Mouse (Mus musculus) heart, embryonic 10.5 days (tissue): ENCODE results near the gene Arhgap25. TPM values are rescaled to one million over a fixed set of nuclear protein-coding genes. Genes with fewer than 3 reads are reported as not detected.

Experiments used
- DNase-seq: peaks from one replicate; pipeline ENCODE4 v3.0.0-alpha.2; 2017; ENCODE audit warnings: low spot score
- H3K27ac ChIP-seq: fragments of 300-500 bp; sonication (generic); 2 replicates; pipeline ENCODE4 v1.5.1; 2016; ENCODE audit warnings: mild to moderate bottlenecking
- H3K27me3 ChIP-seq: fragments of 300-500 bp; sonication (generic); 2 replicates; pipeline ENCODE4 v1.6.1; 2016; ENCODE audit warnings: mild to moderate bottlenecking; ENCODE audit not compliant: poor library complexity, insufficient read depth, severe bottlenecking
- H3K36me3 ChIP-seq: fragments of 300-500 bp; sonication (generic); 2 replicates; pipeline ENCODE4 v1.6.1; 2016; ENCODE audit warnings: mild to moderate bottlenecking, moderate library complexity
- H3K4me1 ChIP-seq: fragments of 300-500 bp; sonication (generic); 2 replicates; pipeline ENCODE4 v1.6.1; 2016; ENCODE audit warnings: mild to moderate bottlenecking
- H3K4me3 ChIP-seq: fragments of 300-500 bp; sonication (generic); 2 replicates; pipeline ENCODE4 v1.5.1; 2016; ENCODE audit warnings: mild to moderate bottlenecking, moderate library complexity
- H3K9me3 ChIP-seq: fragments of 300-500 bp; sonication (generic); 2 replicates; pipeline ENCODE4 v1.6.1; 2016; ENCODE audit warnings: mild to moderate bottlenecking, moderate library complexity
- WGBS: fragments of 180-500 bp; shearing (Covaris S2); methylation state at CpG from one replicate; pipeline ENCODE4 v1.1.7; 2016; 5-methylcytosine and 5-hydroxymethylcytosine counted together
- polyA plus RNA-seq: library from polyadenylated mRNA; unstranded; fragments of >200 nt; fragmentation: Nextera tagmentation; extraction: Ambion mirVana; gene quantifications from 2 replicates; pipeline ENCODE4 v1.2.1, GENCODE M21; 2016

Arhgap25 gene
- polyA plus RNA-seq, 1 experiment from 2014 or later: 3.9 TPM

DNA sequence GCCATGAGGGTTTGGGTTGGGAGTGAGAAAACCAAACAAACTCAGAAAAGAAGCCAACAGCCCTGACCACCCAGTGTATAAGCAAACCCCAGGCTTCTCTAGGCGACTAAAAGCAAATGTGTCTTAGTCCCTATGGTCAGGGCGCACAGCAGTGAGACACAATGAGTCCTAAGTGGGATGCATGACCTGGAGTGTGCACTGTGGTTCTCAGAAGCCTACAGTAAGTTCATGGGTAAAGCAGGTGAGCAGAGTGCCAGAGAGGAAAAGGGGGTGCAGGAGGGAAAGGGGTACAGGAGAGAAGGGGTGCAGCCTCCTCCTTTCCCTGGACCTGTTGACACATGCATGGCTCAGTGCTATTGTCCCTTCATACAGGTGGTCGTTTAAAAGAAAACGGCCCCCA, 18.7 kb downstream of the Arhgap25 start:
- Histone ChIP-seq H3K27ac (no peak overlapping the region), H3K9me3 (no peaks in the 10 kb centered on the region), H3K36me3 (no peaks in the 10 kb centered on the region), H3K4me1 (no peaks in the 10 kb centered on the region), H3K4me3 (no peak overlapping the region), H3K27me3 (0 out of 2 replicates have a peak, but pooled peaks cover 5% of the 10 kb centered on the region)
- WGBS: 76% methylated on average over 4 of the region's 4 CpGs
- DNase-seq: no peak

DNA sequence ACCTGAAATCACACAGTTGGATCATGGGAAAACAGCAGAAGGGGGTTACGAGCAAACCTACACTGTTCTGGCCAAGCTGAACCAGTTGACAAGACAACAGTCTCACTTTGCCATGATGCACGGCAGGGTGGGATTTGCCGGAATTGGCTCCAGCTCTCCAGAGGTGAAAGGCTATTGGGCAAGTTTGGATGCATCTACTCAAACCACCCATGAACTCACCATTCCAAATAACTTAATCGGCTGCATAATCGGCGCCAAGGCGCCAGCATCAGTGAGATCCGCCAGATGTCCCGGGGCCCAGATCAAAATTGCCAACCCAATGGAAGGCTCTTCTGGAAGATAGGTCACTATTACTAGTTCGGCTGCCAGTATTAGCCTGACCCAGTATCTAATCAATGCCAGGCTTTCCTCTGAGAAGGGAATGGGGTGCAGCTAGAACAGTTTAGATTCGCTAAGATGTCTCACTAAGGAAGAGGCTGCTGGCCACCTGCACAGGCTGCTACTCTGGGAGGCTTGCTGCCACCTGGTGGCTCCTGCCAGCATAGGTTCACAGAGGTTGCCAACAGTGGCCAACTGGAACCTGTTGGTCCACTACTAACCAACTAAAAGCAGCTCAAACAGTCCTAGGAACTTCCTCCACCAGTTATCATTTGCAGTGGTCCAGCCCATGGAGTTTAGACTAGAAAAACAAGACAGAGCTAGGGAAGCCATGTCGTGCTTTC, 19.9 kb downstream of the Arhgap25 start:
- Histone ChIP-seq H3K4me3 (no peak overlapping the region), H3K27ac (no peak overlapping the region), H3K9me3 (no peaks in the 10 kb centered on the region), H3K36me3 (no peaks in the 10 kb centered on the region), H3K4me1 (no peaks in the 10 kb centered on the region), H3K27me3 (no peaks in the 10 kb centered on the region)
- WGBS: 67% methylated on average over 12 of the region's 12 CpGs
- no peak for DNase-seq

DNA sequence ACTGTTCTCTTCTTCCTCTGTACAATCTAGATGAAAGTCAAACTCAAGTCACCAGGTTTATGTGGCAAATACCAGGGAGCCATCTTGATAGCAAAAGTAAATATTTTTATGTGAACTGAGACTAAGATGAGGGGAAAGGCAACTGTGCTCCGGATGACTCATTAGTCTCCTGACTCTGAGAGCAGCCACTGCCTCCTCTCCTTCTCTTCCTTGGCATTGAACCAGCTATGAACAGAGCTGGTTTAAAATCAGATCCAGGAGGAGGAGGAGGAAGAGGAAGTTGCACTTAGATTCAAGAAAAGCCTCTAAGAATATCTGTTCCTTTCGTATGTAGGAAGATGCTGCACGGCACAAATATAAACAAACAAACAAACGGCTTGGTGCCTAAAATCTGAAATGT, 22.1 kb downstream of the Arhgap25 start:
- Histone ChIP-seq H3K9me3 (no peaks in the 10 kb centered on the region), H3K4me1 (no peaks in the 10 kb centered on the region), H3K36me3 (no peaks in the 10 kb centered on the region), H3K4me3 (no peak overlapping the region), H3K27ac (no peak overlapping the region), H3K27me3 (no peaks in the 10 kb centered on the region)
- WGBS: 59% methylated on average over 4 of the region's 4 CpGs
- DNase-seq: no peak

- Histone ChIP-seq H3K4me3 (no peak overlapping the region), H3K4me1 (no peaks in the 10 kb centered on the region)
- DNase-seq: no peak
Observed at GRCm38 (mm10) chr6:87509806-87510205, 23.3 kb downstream of the Arhgap25 start.

GRCm38 (mm10) chr6:87504875-87505274, 28.2 kb downstream of the Arhgap25 start:
- no peak for DNase-seq
- H3K9me3 ChIP-seq: no peaks in the 10 kb centered on the region
- H3K36me3 ChIP-seq: no peaks in the 10 kb centered on the region
- WGBS: 73% methylated on average over 7 of the region's 7 CpGs
- no peak overlapping the region for H3K4me3 ChIP-seq
- H3K27ac ChIP-seq: no peak overlapping the region
- peaks cover 12% of the 10 kb centered on the region; the same call in 1 of the 2 replicates for H3K4me1 ChIP-seq
- H3K27me3 ChIP-seq: peaks cover 10% of the 10 kb centered on the region

More at GRCm38 (mm10) chr6:87509806-87510205, 23.3 kb downstream of the Arhgap25 start:
- Histone ChIP-seq H3K27ac (no peak overlapping the region), H3K27me3 (no peaks in the 10 kb centered on the region), H3K36me3 (no peaks in the 10 kb centered on the region), H3K9me3 (no peaks in the 10 kb centered on the region)
- 87% methylated on average over 2 of the region's 2 CpGs for WGBS

- H3K4me3 ChIP-seq: no peak overlapping the region
- no peak overlapping the region for H3K27ac ChIP-seq
- DNase-seq: no peak
- WGBS: 60% methylated on average over 5 of the region's 5 CpGs
- H3K27me3 ChIP-seq: peaks cover 10% of the 10 kb centered on the region
- peaks cover 12% of the 10 kb centered on the region; the same call in 1 of the 2 replicates for H3K4me1 ChIP-seq
- H3K9me3 ChIP-seq: no peaks in the 10 kb centered on the region
- no peaks in the 10 kb centered on the region for H3K36me3 ChIP-seq
Observed at GRCm38 (mm10) chr6:87503976-87504375, 29.1 kb downstream of the Arhgap25 start.

GRCm38 (mm10) chr6:87503536-87503935, 29.5 kb downstream of the Arhgap25 start:
- peaks cover 10% of the 10 kb centered on the region for H3K27me3 ChIP-seq
- H3K4me3 ChIP-seq: no peak overlapping the region
- H3K27ac ChIP-seq: no peak overlapping the region
- H3K36me3 ChIP-seq: no peaks in the 10 kb centered on the region
- H3K4me1 ChIP-seq: peaks cover 12% of the 10 kb centered on the region; the same call in 1 of the 2 replicates
- DNase-seq: no peak
- WGBS: 82% methylated on average over 1 of the region's 1 CpGs
- no peaks in the 10 kb centered on the region for H3K9me3 ChIP-seq

DNA sequence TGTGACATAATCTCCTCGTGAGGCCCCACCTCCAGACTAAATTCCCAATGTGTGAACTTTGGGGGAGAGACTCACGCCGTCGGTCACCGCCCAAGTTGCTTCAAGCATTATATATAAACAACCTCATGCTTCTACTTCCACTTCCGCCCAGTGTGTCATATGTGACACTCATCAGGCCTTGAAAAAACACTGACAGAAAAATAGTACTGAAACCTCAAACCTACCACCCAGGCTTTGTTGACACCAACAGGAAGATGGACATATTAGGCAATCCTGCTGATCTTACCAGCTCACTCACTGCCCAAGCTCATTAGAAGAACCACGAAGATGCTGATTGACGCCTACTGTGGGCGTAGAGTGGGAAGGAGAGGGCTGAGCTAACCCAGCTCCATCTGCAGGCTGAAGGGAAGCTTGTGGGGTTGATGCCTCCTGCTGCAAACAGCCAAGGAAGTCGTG, 30.2 kb downstream of the Arhgap25 start:
- H3K27me3 ChIP-seq: peaks cover 10% of the 10 kb centered on the region
- peaks cover 12% of the 10 kb centered on the region; the same call in 1 of the 2 replicates for H3K4me1 ChIP-seq
- no peaks in the 10 kb centered on the region for H3K36me3 ChIP-seq
- DNase-seq: no peak
- no peak overlapping the region for H3K4me3 ChIP-seq
- no peak overlapping the region for H3K27ac ChIP-seq
- 59% methylated on average over 10 of the region's 10 CpGs for whole genome bisulfite sequencing
- no peaks in the 10 kb centered on the region for H3K9me3 ChIP-seq

DNA sequence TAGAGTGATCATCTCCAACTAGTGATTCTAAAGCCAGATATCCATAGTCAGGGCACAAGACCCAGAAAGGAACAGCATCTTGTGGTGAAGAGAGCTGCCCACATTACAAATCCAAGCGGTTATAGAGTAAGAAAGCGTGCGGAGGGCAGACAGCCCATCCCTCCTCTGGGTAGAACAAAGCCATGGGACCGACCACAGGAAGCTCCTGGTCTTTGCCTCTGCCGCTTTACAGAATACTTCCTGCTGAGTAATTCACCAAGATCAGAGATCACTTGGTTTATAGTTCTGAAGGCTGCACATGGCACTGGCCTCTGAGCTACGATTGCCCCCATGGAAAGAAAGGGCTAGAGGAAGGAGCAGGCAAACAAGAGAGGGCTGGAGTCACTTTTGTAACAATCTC, 30.6 kb downstream of the Arhgap25 start:
- 60% methylated on average over 6 of the region's 6 CpGs for WGBS
- Histone ChIP-seq H3K36me3 (no peaks in the 10 kb centered on the region), H3K4me1 (peaks cover 12% of the 10 kb centered on the region; the same call in 1 of the 2 replicates), H3K9me3 (no peaks in the 10 kb centered on the region), H3K27me3 (peaks cover 10% of the 10 kb centered on the region), H3K27ac (no peak overlapping the region), H3K4me3 (no peak overlapping the region)
- DNase-seq: no peak

GRCm38 (mm10) chr6:87500696-87501095, 32.4 kb downstream of the Arhgap25 start:
- WGBS: 81% methylated on average over 7 of the region's 7 CpGs
- H3K4me3 ChIP-seq: no peak overlapping the region
- no peak for DNase-seq
- peaks cover 12% of the 10 kb centered on the region for H3K27me3 ChIP-seq
- peaks cover 23% of the 10 kb centered on the region for H3K4me1 ChIP-seq
- H3K9me3 ChIP-seq: no peaks in the 10 kb centered on the region
- H3K36me3 ChIP-seq: no peaks in the 10 kb centered on the region
- H3K27ac ChIP-seq: no peak overlapping the region

- DNase-seq: no peak
- Histone ChIP-seq H3K27me3 (peaks cover 15% of the 10 kb centered on the region), H3K36me3 (no peaks in the 10 kb centered on the region), H3K9me3 (no peaks in the 10 kb centered on the region), H3K27ac (no peak overlapping the region), H3K4me1 (peaks cover 25% of the 10 kb centered on the region), H3K4me3 (no peak overlapping the region)
- WGBS: 50% methylated on average over 6 of the region's 6 CpGs
Observed at GRCm38 (mm10) chr6:87499791-87500190, 33.3 kb downstream of the Arhgap25 start.

GRCm38 (mm10) chr6:87496143-87496542, 36.9 kb downstream of the Arhgap25 start:
- 59% methylated on average over 9 of the region's 9 CpGs for WGBS
- Histone ChIP-seq H3K36me3 (no peaks in the 10 kb centered on the region), H3K4me1 (peaks cover 15% of the 10 kb centered on the region), H3K27me3 (peaks cover 5% of the 10 kb centered on the region; the same call in 1 of the 2 replicates), H3K27ac (peak overlapping the region; percentile 64), H3K9me3 (no peaks in the 10 kb centered on the region), H3K4me3 (peak overlapping the region; percentile 39)
- no peak for DNase-seq

- no peak overlapping the region for H3K4me3 ChIP-seq
- DNase-seq: no peak
- no peak overlapping the region for H3K27ac ChIP-seq
- no peaks in the 10 kb centered on the region for H3K36me3 ChIP-seq
- H3K4me1 ChIP-seq: peaks cover 13% of the 10 kb centered on the region
- H3K27me3 ChIP-seq: peaks cover 5% of the 10 kb centered on the region; the same call in 1 of the 2 replicates
- H3K9me3 ChIP-seq: no peaks in the 10 kb centered on the region
- WGBS: 70% methylated on average over 9 of the region's 9 CpGs
Observed at GRCm38 (mm10) chr6:87494339-87494738, 38.7 kb downstream of the Arhgap25 start.
